Mouse (Mus musculus) T-helper 17 cell (primary cell): ENCODE measurements at regions not wholly inside any gene's neighbourhood (a gene's known extent, or its start where the extent isn't known, plus 50 kb on each side); places are given as distances from the start of the nearest gene placed in this dataset.
"Not testable (repeated sequence)": the region's sequence is repeated elsewhere in the genome, so short reads cannot be mapped to it uniquely, and the experiment has no call there.

Experiments
- in situ Hi-C, 2 experiments: fragments of 300-600 bp; cut with MboI, MseI; formaldehyde crosslinking; loops; 1 replicate in 1 of 2; 2 replicates in 1 of 2; pipeline ENCODE4 v1.15.1; 2025; ENCODE audit warnings: high pct_unique_total_duplicates in 2 of 2

GRCm38 (mm10) chr12:32434506-32435002 is 56.0 kb downstream of the Ccdc71l start:
- in situ Hi-C loops = no loop called here

- in situ Hi-C loops = no loop called here
These were observed 56.6 kb downstream of the Ccdc71l start for GRCm38 (mm10) chr12:32435126-32435525.

- in situ Hi-C loops = no loop called here
These were observed 59.7 kb downstream of the Ccdc71l start for GRCm38 (mm10) chr12:32438209-32438608.

GRCm38 (mm10) chr12:32444770-32445169 is 66.3 kb downstream of the Ccdc71l start:
- in situ Hi-C loops = loop anchor here in 1 of 2 experiments (5.0 kb wide), 1 partner anchor 62 kb away; no protein-coding TSS in a partner anchor

- in situ Hi-C loops = no loop called here
These were observed 67.4 kb downstream of the Ccdc71l start for GRCm38 (mm10) chr12:32445874-32446273.

- in situ Hi-C loops = no loop called here
These were observed 70.9 kb downstream of the Ccdc71l start for GRCm38 (mm10) chr12:32449373-32449772.

- in situ Hi-C loops = no loop called here
These were observed 72.7 kb downstream of the Ccdc71l start for GRCm38 (mm10) chr12:32451226-32451625.

GRCm38 (mm10) chr12:32454794-32455193 is 76.3 kb downstream of the Ccdc71l start:
- in situ Hi-C loops = no loop called here

- in situ Hi-C loops = not testable (repeated sequence)
These were observed 76.7 kb downstream of the Ccdc71l start for GRCm38 (mm10) chr12:32455231-32455630.

- in situ Hi-C loops = no loop called here
These were observed 77.4 kb downstream of the Ccdc71l start for GRCm38 (mm10) chr12:32455913-32456312.

- in situ Hi-C loops = no loop called here
These were observed 78.3 kb downstream of the Ccdc71l start for GRCm38 (mm10) chr12:32456796-32457195.

GRCm38 (mm10) chr12:32458386-32458785 is 79.9 kb downstream of the Ccdc71l start:
- in situ Hi-C loops = no loop called here

- in situ Hi-C loops = no loop called here
These were observed 82.0 kb downstream of the Ccdc71l start for GRCm38 (mm10) chr12:32460330-32460998.

GRCm38 (mm10) chr12:32465371-32465770 is 86.9 kb downstream of the Ccdc71l start:
- in situ Hi-C loops = no loop called here

- in situ Hi-C loops = no loop called here
These were observed 91.4 kb downstream of the Ccdc71l start for GRCm38 (mm10) chr12:32469863-32470262.

GRCm38 (mm10) chr12:32479451-32479850 is 100.9 kb downstream of the Ccdc71l start:
- in situ Hi-C loops = loop anchor here in 1 of 2 experiments (5.0 kb wide), 1 partner anchor 77 kb away; no protein-coding TSS in a partner anchor

- in situ Hi-C loops = no loop called here
These were observed 101.8 kb downstream of the Ccdc71l start for GRCm38 (mm10) chr12:32480268-32480667.

- in situ Hi-C loops = no loop called here
These were observed 102.5 kb downstream of the Ccdc71l start for GRCm38 (mm10) chr12:32481051-32481450.

GRCm38 (mm10) chr12:32482343-32482742 is 103.8 kb downstream of the Ccdc71l start:
- in situ Hi-C loops = no loop called here

- in situ Hi-C loops = no loop called here
These were observed 104.3 kb downstream of the Ccdc71l start for GRCm38 (mm10) chr12:32482777-32483176.

GRCm38 (mm10) chr12:32486246-32486645 is 107.7 kb downstream of the Ccdc71l start:
- in situ Hi-C loops = no loop called here

GRCm38 (mm10) chr12:32486729-32487128 is 108.2 kb downstream of the Ccdc71l start:
- in situ Hi-C loops = no loop called here

- in situ Hi-C loops = no loop called here
These were observed 109.5 kb downstream of the Ccdc71l start for GRCm38 (mm10) chr12:32487883-32488577.
